Mouse (Mus musculus) liver, embryonic 14.5 days (tissue): ENCODE measurements around the gene Slc8a3. TPM values are rescaled to one million over a fixed set of nuclear protein-coding genes. Genes with fewer than 3 reads are reported as not detected.

ENCODE experiments used
- ATAC-seq: fragments of 200-750 bp; cut with Nextera tagmentation; 2 replicates; pipeline ENCODE4 v1.8.0; 2017; ENCODE audit warnings: moderate number of reproducible peaks, mild to moderate bottlenecking, moderate library complexity; ENCODE audit not compliant: insufficient read depth
- DNase-seq, 3 experiments: peaks; one replicate each; pipeline ENCODE4 v3.0.0-alpha.2; 2012 to 2013; ENCODE audit warnings: low read depth in 3 of 3, low spot score in 3 of 3
- H3K27ac ChIP-seq: fragments of 300-500 bp; sonication (generic); 2 replicates; pipeline ENCODE4 v1.5.1; 2014; ENCODE audit warnings: moderate library complexity, mild to moderate bottlenecking, control low read depth, inconsistent platforms
- H3K27me3 ChIP-seq: fragments of 300-500 bp; sonication (generic); 2 replicates; pipeline ENCODE4 v1.6.1; 2014; ENCODE audit warnings: mild to moderate bottlenecking, low read length, moderate library complexity; ENCODE audit not compliant: control insufficient read depth, insufficient read depth
- H3K36me3 ChIP-seq: fragments of 300-500 bp; sonication (generic); replicated peaks from 2 replicates; pipeline ENCODE4 v1.6.1; 2014; ENCODE audit warnings: low read depth; ENCODE audit not compliant: control insufficient read depth, insufficient read depth
- H3K4me1 ChIP-seq, 2 experiments: fragments of 200-500 bp in 1 of 2; fragments of 300-500 bp in 1 of 2; sonication (generic) in 1 of 2; replicated peaks; 2 replicates each; pipeline ENCODE4 v1.6.1; 2012 to 2014; ENCODE audit warnings: antibody characterized with exemption in 1 of 2, inconsistent platforms in 1 of 2, low read length in 1 of 2; ENCODE audit not compliant: control insufficient read depth in 2 of 2, insufficient read depth in 2 of 2
- H3K4me2 ChIP-seq: fragments of 300-500 bp; sonication (generic); 2 replicates; pipeline ENCODE4 v1.6.1; 2014; ENCODE audit warnings: low read depth, mild to moderate bottlenecking, control low read depth, moderate library complexity
- H3K4me3 ChIP-seq, 2 experiments: fragments of 200-500 bp in 1 of 2; fragments of 300-500 bp in 1 of 2; sonication (generic) in 1 of 2; 2 replicates each; pipeline ENCODE4 v1.5.1; 2012 to 2014; ENCODE audit warnings: low read depth in 2 of 2, low read length in 2 of 2, mild to moderate bottlenecking in 2 of 2, control low read depth in 1 of 2, inconsistent platforms in 1 of 2, moderate library complexity in 1 of 2; ENCODE audit not compliant: insufficient read depth in 1 of 2
- H3K9ac ChIP-seq: fragments of 300-500 bp; sonication (generic); replicated peaks from 2 replicates; pipeline ENCODE4 v1.6.1; 2014; ENCODE audit warnings: mild to moderate bottlenecking, control low read depth, moderate library complexity
- H3K9me3 ChIP-seq: fragments of 300-500 bp; sonication (generic); 2 replicates; pipeline ENCODE4 v1.6.1; 2016; ENCODE audit warnings: low read length, mixed read lengths; ENCODE audit not compliant: control insufficient read depth
- CTCF ChIP-seq: IDR thresholded peaks from 2 replicates; pipeline ENCODE4 v1.5.1; 2016; ENCODE audit warnings: antibody characterized with exemption, low read depth, control low read depth
- EP300 ChIP-seq: IDR thresholded peaks from 2 replicates; pipeline ENCODE4 v1.6.1; 2016; ENCODE audit warnings: antibody characterized with exemption, low read depth
- WGBS: fragments of 180-500 bp; shearing (Covaris S2); extraction: QIAGEN DNeasy Blood & Tissue Kit; methylation state at CpG from one replicate; pipeline ENCODE4 v1.1.7; 2014; ENCODE audit not compliant: insufficient replicate concordance; 5-methylcytosine and 5-hydroxymethylcytosine counted together
- polyA plus RNA-seq, 2 experiments: library from polyadenylated mRNA; depleted of rRNA in 1 of 2; stranded (reverse) in 1 of 2; unstranded in 1 of 2; fragments of >200 nt; fragmentation: Nextera tagmentation in 1 of 2; extraction: Ambion mirVana in 1 of 2; gene quantifications; 2 replicates each; pipeline versions ENCODE4 v1.2.1 to v1.2.3; 2012 to 2014

Gene Slc8a3
- polyA plus RNA-seq, 2 experiments: 0.02 TPM; not detected in 1

- H3K9me3 ChIP-seq: no peaks in the 10 kb centered on the region
- DNase-seq (no peak), ATAC-seq (no peak)
- H3K27ac ChIP-seq: no peak overlapping the region
- 36% methylated on average over 10 of the region's 10 CpGs for WGBS
- no peak for TF ChIP-seq CTCF
- no peak overlapping the region for H3K4me2 ChIP-seq
- no peaks in the 10 kb centered on the region for H3K36me3 ChIP-seq
- H3K4me1 ChIP-seq: no peaks in the 10 kb centered on the region
- no peaks in the 10 kb centered on the region for H3K27me3 ChIP-seq
- no peak overlapping the region for H3K9ac ChIP-seq
- H3K4me3 ChIP-seq: no peak overlapping the region
Measured at GRCm38 (mm10) chr12:81166092-81166491, 166.9 kb downstream of the Slc8a3 start.

- H3K27ac ChIP-seq: no peak overlapping the region
- H3K36me3 ChIP-seq: no peaks in the 10 kb centered on the region
- no peaks in the 10 kb centered on the region for H3K9me3 ChIP-seq
- TF ChIP-seq EP300 (no peak), CTCF (no peak)
- H3K4me1 ChIP-seq: no peaks in the 10 kb centered on the region
- DNase-seq: no peak
- H3K9ac ChIP-seq: no peak overlapping the region
- H3K27me3 ChIP-seq: no peaks in the 10 kb centered on the region
- ATAC-seq: no peak
- no peak overlapping the region for H3K4me2 ChIP-seq
- WGBS: 46% methylated on average over 3 of the region's 3 CpGs
- no peak overlapping the region for H3K4me3 ChIP-seq
Measured at GRCm38 (mm10) chr12:81163566-81163965, 169.4 kb downstream of the Slc8a3 start.

GRCm38 (mm10) chr12:81163131-81163530 is 169.8 kb downstream of the Slc8a3 start:
- Histone ChIP-seq H3K4me3 (no peak overlapping the region), H3K27me3 (no peaks in the 10 kb centered on the region), H3K9me3 (no peaks in the 10 kb centered on the region), H3K4me2 (no peak overlapping the region), H3K4me1 (no peaks in the 10 kb centered on the region), H3K27ac (no peak overlapping the region), H3K9ac (no peak overlapping the region), H3K36me3 (no peaks in the 10 kb centered on the region)
- no peak for DNase-seq
- TF ChIP-seq CTCF: no peak
- no peak for TF ChIP-seq EP300
- 55% methylated on average over 3 of the region's 3 CpGs for WGBS
- no peak for ATAC-seq

- H3K4me2 ChIP-seq: no peak overlapping the region
- peaks cover 0 to 4% of the 10 kb centered on the region in 2 experiments; a peak in 1 of 4 replicates for H3K4me1 ChIP-seq
- no peak for ATAC-seq
- H3K36me3 ChIP-seq: no peaks in the 10 kb centered on the region
- H3K4me3 ChIP-seq: no peak overlapping the region
- no peak overlapping the region for H3K9ac ChIP-seq
- H3K27me3 ChIP-seq: no peaks in the 10 kb centered on the region
- DNase-seq: no peak
- H3K27ac ChIP-seq: no peak overlapping the region
- no peaks in the 10 kb centered on the region for H3K9me3 ChIP-seq
- 52% methylated on average over 2 of the region's 2 CpGs for WGBS
- TF ChIP-seq EP300 (no peak), CTCF (no peak)
Measured at GRCm38 (mm10) chr12:81161282-81161681, 171.7 kb downstream of the Slc8a3 start.

- ATAC-seq (no peak), DNase-seq (no peak)
- TF ChIP-seq CTCF (peak; percentile 57), EP300 (no peak)
- no peaks in the 10 kb centered on the region for H3K36me3 ChIP-seq
- peaks cover 0 to 4% of the 10 kb centered on the region in 2 experiments; a peak in 1 of 4 replicates for H3K4me1 ChIP-seq
- H3K9ac ChIP-seq: no peak overlapping the region
- no peaks in the 10 kb centered on the region for H3K9me3 ChIP-seq
- no peak overlapping the region for H3K4me2 ChIP-seq
- WGBS: 47% methylated on average over 5 of the region's 5 CpGs
- H3K27ac ChIP-seq: no peak overlapping the region
- H3K4me3 ChIP-seq: no peak overlapping the region
- H3K27me3 ChIP-seq: no peaks in the 10 kb centered on the region
Measured at GRCm38 (mm10) chr12:81160831-81161230, 172.1 kb downstream of the Slc8a3 start.

GRCm38 (mm10) chr12:81160425-81160824 is 172.6 kb downstream of the Slc8a3 start:
- ATAC-seq: no peak
- no peak overlapping the region for H3K9ac ChIP-seq
- H3K4me3 ChIP-seq: no peak overlapping the region
- H3K4me1 ChIP-seq: peaks cover 0 to 5% of the 10 kb centered on the region in 2 experiments; a peak in 1 of 4 replicates
- WGBS: 49% methylated on average over 3 of the region's 3 CpGs
- H3K27ac ChIP-seq: no peak overlapping the region
- H3K36me3 ChIP-seq: no peaks in the 10 kb centered on the region
- TF ChIP-seq EP300 (no peak), CTCF (no peak)
- no peak for DNase-seq
- H3K4me2 ChIP-seq: no peak overlapping the region
- no peaks in the 10 kb centered on the region for H3K27me3 ChIP-seq
- H3K9me3 ChIP-seq: no peaks in the 10 kb centered on the region
